Mouse (Mus musculus) heart, embryonic 13.5 days (tissue): ENCODE measurements around the gene Gm13279. TPM values are rescaled to one million over a fixed set of nuclear protein-coding genes. Genes with fewer than 3 reads are reported as not detected.
A peak's percentile ranks its signal among the peaks of the same experiment; 100 is the strongest.
"Not testable (repeated sequence)": the region's sequence is repeated elsewhere in the genome, so short reads cannot be mapped to it uniquely, and the experiment has no call there.

Experiments
- ATAC-seq: fragments of 200-750 bp; cut with Nextera tagmentation; 2 replicates; pipeline ENCODE4 v1.8.0; 2017; ENCODE audit warnings: moderate TSS enrichment; ENCODE audit not compliant: insufficient number of reproducible peaks, low FRiP score, low TSS enrichment; ENCODE audit errors: extremely low read depth
- H3K27ac ChIP-seq: fragments of 300-500 bp; sonication (generic); replicated peaks from 2 replicates; pipeline ENCODE4 v1.5.1; 2015; ENCODE audit warnings: moderate library complexity, mild to moderate bottlenecking, inconsistent platforms
- H3K27me3 ChIP-seq: fragments of 300-500 bp; sonication (generic); replicated peaks from 2 replicates; pipeline ENCODE4 v1.6.1; 2015; ENCODE audit warnings: mild to moderate bottlenecking, inconsistent platforms
- H3K36me3 ChIP-seq: fragments of 300-500 bp; sonication (generic); 2 replicates; pipeline ENCODE4 v1.6.1; 2015; ENCODE audit warnings: mild to moderate bottlenecking, inconsistent platforms
- H3K4me1 ChIP-seq: fragments of 300-500 bp; sonication (generic); 2 replicates; pipeline ENCODE4 v1.6.1; 2015; ENCODE audit warnings: inconsistent platforms
- H3K4me2 ChIP-seq: fragments of 300-500 bp; sonication (generic); 2 replicates; pipeline ENCODE4 v1.6.1; 2015; ENCODE audit warnings: inconsistent platforms, mild to moderate bottlenecking, moderate library complexity
- H3K4me3 ChIP-seq: fragments of 300-500 bp; sonication (generic); 2 replicates; pipeline ENCODE4 v1.5.1; 2015; ENCODE audit warnings: moderate library complexity, mild to moderate bottlenecking, inconsistent platforms
- H3K9ac ChIP-seq: fragments of 300-500 bp; sonication (generic); 2 replicates; pipeline ENCODE4 v1.6.1; 2015; ENCODE audit warnings: inconsistent platforms, mild to moderate bottlenecking, moderate library complexity
- H3K9me3 ChIP-seq: fragments of 300-500 bp; sonication (generic); 2 replicates; pipeline ENCODE4 v1.6.1; 2016; ENCODE audit warnings: inconsistent platforms
- WGBS: fragments of 180-500 bp; shearing (Covaris S2); methylation state at CpG from one replicate; pipeline ENCODE4 v1.1.7; 2015; ENCODE audit warnings: mixed read lengths; 5-methylcytosine and 5-hydroxymethylcytosine counted together
- polyA plus RNA-seq: library from polyadenylated mRNA; unstranded; fragments of >200 nt; fragmentation: Nextera tagmentation; extraction: Ambion mirVana; gene quantifications from 2 replicates; pipeline ENCODE4 v1.2.1, GENCODE M21; 2015

Gm13279 gene
- polyA plus RNA-seq, 1 experiment from 2014 or later, result not detected

DNA sequence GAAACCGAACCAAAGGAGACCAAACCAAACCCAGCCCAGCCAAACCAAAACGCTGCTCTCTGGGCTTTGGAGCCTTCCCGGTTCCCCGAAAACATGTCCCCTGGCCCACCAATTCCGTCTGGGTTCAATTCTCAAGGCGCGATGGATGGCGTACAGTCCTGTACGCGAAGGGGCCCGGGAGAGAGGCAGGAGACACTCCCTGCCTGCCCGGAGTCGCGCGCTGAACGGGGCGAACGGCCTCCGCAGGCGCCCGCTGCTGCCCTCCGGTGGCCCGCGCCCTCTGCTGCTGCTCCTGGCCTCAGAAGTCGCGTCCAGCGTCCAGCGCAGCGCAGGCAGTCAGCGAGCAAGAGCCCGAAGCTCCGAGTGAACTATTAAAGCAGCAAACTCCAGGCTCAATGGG, 23.7 kb upstream of the Gm13279 start, which contains the start of gene Gm13290:
Gene Gm13290, plus strand, starts transcription at position 301 of the 400 bp plus-strand sequence.
- not testable (repeated sequence) for H3K4me3 ChIP-seq, H3K27me3 ChIP-seq, ATAC-seq, H3K36me3 ChIP-seq, H3K9me3 ChIP-seq, H3K4me1 ChIP-seq, H3K9ac ChIP-seq, H3K4me2 ChIP-seq, H3K27ac ChIP-seq
- no CpG with 5 or more reads among the region's 32 CpGs for WGBS

GRCm38 (mm10) chr4:88776622-88777021, 20.6 kb upstream of the Gm13279 start, which contains the start of gene Gm13289:
Gm13289 (plus strand) TSS chr4:88776922.
- no CpG with 5 or more reads among the region's 29 CpGs for WGBS
- not testable (repeated sequence) for H3K4me3 ChIP-seq, H3K4me1 ChIP-seq, H3K4me2 ChIP-seq, H3K27ac ChIP-seq, H3K27me3 ChIP-seq, H3K9ac ChIP-seq, ATAC-seq, H3K36me3 ChIP-seq, H3K9me3 ChIP-seq

GRCm38 (mm10) chr4:88779550-88779949, 17.6 kb upstream of the Gm13279 start, which contains the start of gene Gm13272:
Gm13272 (plus strand) TSS chr4:88779850.
- H3K4me3 ChIP-seq, H3K4me1 ChIP-seq, H3K9me3 ChIP-seq, H3K4me2 ChIP-seq, H3K27me3 ChIP-seq, ATAC-seq, H3K36me3 ChIP-seq, H3K9ac ChIP-seq, H3K27ac ChIP-seq: not testable (repeated sequence)
- whole genome bisulfite sequencing, result no CpG with 5 or more reads among the region's 29 CpGs

DNA sequence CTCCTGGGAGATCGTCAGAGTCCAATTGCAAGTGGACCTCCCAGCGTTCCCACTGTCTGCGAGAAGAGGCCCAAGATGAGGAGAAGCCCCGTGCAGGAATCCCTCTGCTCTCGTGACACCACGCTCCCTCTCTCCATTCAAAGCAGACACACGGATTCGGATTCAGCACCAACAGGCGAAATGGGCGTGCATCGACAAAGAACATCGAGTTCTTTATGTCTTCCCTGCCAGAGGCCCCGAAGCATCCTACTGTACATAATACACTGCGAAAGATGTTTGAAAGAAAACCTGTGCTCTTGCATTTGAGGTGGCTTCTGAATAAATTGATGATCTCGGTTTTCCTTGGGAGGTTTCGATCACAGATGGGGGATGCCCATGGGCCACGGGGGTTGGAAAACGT, 16.9 kb upstream of the Gm13279 start:
- not testable (repeated sequence) for H3K27me3 ChIP-seq, ATAC-seq, H3K36me3 ChIP-seq, H3K27ac ChIP-seq, H3K9ac ChIP-seq, H3K4me1 ChIP-seq, H3K9me3 ChIP-seq, H3K4me2 ChIP-seq, H3K4me3 ChIP-seq
- 40% methylated on average over 16 of the region's 18 CpGs for WGBS

- H3K9me3 ChIP-seq, ATAC-seq, H3K36me3 ChIP-seq, H3K4me1 ChIP-seq, H3K27me3 ChIP-seq: not testable (repeated sequence)
- H3K9ac ChIP-seq, result 0 out of 2 replicates have a peak within 1 kb of the TSS, but pooled peaks have one; percentile 47
- peak within 1 kb of the TSS; percentile 58 for H3K4me2 ChIP-seq
- peak within 1 kb of the TSS; percentile 37 for H3K4me3 ChIP-seq
- 13% methylated on average over 4 of the region's 7 CpGs for WGBS
- H3K27ac ChIP-seq, result peak within 1 kb of the TSS; percentile 66
These were observed 15.4 kb upstream of the Gm13279 start, which contains the start of gene Ifnz for GRCm38 (mm10) chr4:88781831-88782230. Ifnz (plus strand) TSS chr4:88782131.

DNA sequence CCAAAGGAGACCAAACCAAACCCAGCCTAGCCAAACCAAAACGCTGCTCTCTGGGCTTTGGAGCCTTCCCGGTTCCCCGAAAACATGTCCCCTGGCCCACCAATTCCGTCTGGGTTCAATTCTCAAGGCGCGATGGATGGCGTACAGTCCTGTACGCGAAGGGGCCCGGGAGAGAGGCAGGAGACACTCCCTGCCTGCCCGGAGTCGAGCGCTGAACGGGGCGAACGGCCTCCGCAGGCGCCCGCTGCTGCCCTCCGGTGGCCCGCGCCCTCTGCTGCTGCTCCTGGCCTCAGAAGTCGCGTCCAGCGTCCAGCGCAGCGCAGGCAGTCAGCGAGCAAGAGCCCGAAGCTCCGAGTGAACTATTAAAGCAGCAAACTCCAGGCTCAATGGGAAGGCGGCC, 14.9 kb upstream of the Gm13279 start:
- H3K4me3 ChIP-seq, result peak overlapping the region; percentile 37
- not testable (repeated sequence) for H3K36me3 ChIP-seq, H3K27me3 ChIP-seq, H3K9me3 ChIP-seq, ATAC-seq, H3K4me1 ChIP-seq
- H3K4me2 ChIP-seq, result peak overlapping the region; percentile 58
- WGBS, result 0% methylated on average over 14 of the region's 31 CpGs
- 0 out of 2 replicates have a peak overlapping the region, but pooled peaks have one; percentile 47 for H3K9ac ChIP-seq
- H3K27ac ChIP-seq, result peak overlapping the region; percentile 66

DNA sequence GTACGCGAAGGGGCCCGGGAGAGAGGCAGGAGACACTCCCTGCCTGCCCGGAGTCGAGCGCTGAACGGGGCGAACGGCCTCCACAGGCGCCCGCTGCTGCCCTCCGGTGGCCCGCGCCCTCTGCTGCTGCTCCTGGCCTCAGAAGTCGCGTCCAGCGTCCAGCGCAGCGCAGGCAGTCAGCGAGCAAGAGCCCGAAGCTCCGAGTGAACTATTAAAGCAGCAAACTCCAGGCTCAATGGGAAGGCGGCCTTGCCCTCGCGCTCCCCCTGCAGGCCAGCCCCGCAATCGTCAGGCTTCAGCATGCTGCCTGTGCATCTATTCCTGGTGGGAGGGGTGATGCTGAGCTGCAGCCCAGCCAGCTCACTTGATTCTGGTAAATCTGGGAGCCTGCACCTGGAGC, 11.8 kb upstream of the Gm13279 start, which contains the start of gene Gm13276:
Gene Gm13276, plus strand, starts transcription at position 301 of the 400 bp plus-strand sequence.
- H3K4me1 ChIP-seq, H3K9ac ChIP-seq, ATAC-seq, H3K27ac ChIP-seq, H3K36me3 ChIP-seq, H3K4me2 ChIP-seq, H3K9me3 ChIP-seq, H3K4me3 ChIP-seq, H3K27me3 ChIP-seq: not testable (repeated sequence)
- no CpG with 5 or more reads among the region's 27 CpGs for WGBS

- WGBS, result no CpG with 5 or more reads among the region's 28 CpGs
- H3K4me1 ChIP-seq, ATAC-seq, H3K9me3 ChIP-seq, H3K27ac ChIP-seq, H3K9ac ChIP-seq, H3K27me3 ChIP-seq, H3K36me3 ChIP-seq, H3K4me2 ChIP-seq, H3K4me3 ChIP-seq: not testable (repeated sequence)
These were observed 8.8 kb upstream of the Gm13279 start, which contains the start of gene Gm13277 for GRCm38 (mm10) chr4:88788402-88788801. Gm13277 (plus strand) TSS chr4:88788632.

DNA sequence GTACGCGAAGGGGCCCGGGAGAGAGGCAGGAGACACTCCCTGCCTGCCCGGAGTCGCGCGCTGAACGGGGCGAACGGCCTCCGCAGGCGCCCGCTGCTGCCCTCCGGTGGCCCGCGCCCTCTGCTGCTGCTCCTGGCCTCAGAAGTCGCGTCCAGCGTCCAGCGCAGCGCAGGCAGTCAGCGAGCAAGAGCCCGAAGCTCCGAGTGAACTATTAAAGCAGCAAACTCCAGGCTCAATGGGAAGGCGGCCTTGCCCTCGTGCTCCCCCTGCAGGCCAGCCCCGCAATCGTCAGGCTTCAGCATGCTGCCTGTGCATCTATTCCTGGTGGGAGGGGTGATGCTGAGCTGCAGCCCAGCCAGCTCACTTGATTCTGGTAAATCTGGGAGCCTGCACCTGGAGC, 5.9 kb upstream of the Gm13279 start, which contains the start of gene Gm13278:
Gene Gm13278, plus strand, starts transcription at position 301 of the 400 bp plus-strand sequence.
- H3K9me3 ChIP-seq, H3K9ac ChIP-seq, H3K27me3 ChIP-seq, H3K4me3 ChIP-seq, ATAC-seq, H3K36me3 ChIP-seq, H3K4me2 ChIP-seq, H3K4me1 ChIP-seq, H3K27ac ChIP-seq: not testable (repeated sequence)
- WGBS, result no CpG with 5 or more reads among the region's 28 CpGs

DNA sequence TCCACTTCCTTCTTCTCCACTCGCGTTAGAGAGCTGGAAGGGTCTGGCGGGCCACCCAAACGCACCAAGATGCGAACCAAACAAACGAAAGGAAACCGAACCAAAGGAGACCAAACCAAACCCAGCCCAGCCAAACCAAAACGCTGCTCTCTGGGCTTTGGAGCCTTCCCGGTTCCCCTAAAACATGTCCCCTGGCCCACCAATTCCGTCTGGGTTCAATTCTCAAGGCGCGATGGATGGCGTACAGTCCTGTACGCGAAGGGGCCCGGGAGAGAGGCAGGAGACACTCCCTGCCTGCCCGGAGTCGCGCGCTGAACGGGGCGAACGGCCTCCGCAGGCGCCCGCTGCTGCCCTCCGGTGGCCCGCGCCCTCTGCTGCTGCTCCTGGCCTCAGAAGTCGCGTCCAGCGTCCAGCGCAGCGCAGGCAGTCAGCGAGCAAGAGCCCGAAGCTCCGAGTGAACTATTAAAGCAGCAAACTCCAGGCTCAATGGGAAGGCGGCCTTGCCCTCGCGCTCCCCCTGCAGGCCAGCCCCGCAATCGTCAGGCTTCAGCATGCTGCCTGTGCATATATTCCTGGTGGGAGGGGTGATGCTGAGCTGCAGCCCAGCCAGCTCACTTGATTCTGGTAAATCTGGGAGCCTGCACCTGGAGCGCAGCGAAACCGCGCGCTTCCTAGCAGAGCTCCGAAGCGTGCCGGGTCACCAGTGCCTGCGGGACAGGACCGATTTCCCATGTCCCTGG, 3.1 kb upstream of the Gm13279 start, which contains the start of gene Gm13275:
Gene Gm13275, plus strand, starts transcription at position 552 of the 740 bp plus-strand sequence.
- not testable (repeated sequence) for H3K27ac ChIP-seq, H3K4me1 ChIP-seq, H3K9ac ChIP-seq, H3K4me3 ChIP-seq, H3K27me3 ChIP-seq, H3K9me3 ChIP-seq, H3K36me3 ChIP-seq, H3K4me2 ChIP-seq, ATAC-seq
- WGBS, result 2% methylated on average over 13 of the region's 52 CpGs

DNA sequence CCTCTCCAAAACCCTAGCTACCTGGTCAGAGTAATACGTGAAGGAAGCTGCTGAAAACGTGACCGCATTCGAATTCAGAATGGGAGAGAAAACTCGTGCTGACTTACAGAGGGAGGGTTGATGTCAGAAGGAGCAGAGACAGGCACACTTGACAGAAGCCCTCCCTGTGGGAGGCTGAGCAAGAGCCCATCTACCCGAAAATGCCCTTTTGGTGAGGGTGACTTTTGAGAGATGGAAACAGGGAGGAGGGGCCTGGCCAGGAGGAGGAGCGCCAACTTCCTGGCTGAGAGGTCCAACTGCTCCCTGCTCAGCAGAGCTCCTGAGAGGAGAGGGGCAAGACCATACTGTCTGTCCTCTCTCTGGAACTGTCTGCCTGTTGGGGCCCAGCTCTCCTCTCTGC, 2.2 kb downstream of the Gm13279 start, which contains the start of gene Gm13285:
Gene Gm13285, plus strand, starts transcription at position 301 of the 400 bp plus-strand sequence.
- not testable (repeated sequence) for H3K36me3 ChIP-seq, H3K27ac ChIP-seq, H3K9me3 ChIP-seq, H3K4me3 ChIP-seq, H3K27me3 ChIP-seq, H3K9ac ChIP-seq, H3K4me2 ChIP-seq, H3K4me1 ChIP-seq, ATAC-seq
- 19% methylated on average over 5 of the region's 7 CpGs for WGBS

DNA sequence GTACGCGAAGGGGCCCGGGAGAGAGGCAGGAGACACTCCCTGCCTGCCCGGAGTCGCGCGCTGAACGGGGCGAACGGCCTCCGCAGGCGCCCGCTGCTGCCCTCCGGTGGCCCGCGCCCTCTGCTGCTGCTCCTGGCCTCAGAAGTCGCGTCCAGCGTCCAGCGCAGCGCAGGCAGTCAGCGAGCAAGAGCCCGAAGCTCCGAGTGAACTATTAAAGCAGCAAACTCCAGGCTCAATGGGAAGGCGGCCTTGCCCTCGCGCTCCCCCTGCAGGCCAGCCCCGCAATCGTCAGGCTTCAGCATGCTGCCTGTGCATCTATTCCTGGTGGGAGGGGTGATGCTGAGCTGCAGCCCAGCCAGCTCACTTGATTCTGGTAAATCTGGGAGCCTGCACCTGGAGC, 5.8 kb downstream of the Gm13279 start, which contains the start of gene Gm13287:
Gene Gm13287, plus strand, starts transcription at position 301 of the 400 bp plus-strand sequence.
- H3K4me3 ChIP-seq, H3K4me1 ChIP-seq, ATAC-seq, H3K9me3 ChIP-seq, H3K9ac ChIP-seq, H3K36me3 ChIP-seq, H3K27ac ChIP-seq: not testable (repeated sequence)
- no CpG with 5 or more reads among the region's 29 CpGs for WGBS
- Histone ChIP-seq H3K4me2 (peak within 1 kb of the TSS; percentile 49), H3K27me3 (peaks cover 10% of the 10 kb centered on the region)
